Mouse (Mus musculus) myocyte (in vitro differentiated cells): Measurements from ENCODE around the gene Grtp1.

ENCODE experiments used
- CEBPB ChIP-seq: IDR thresholded peaks from 2 replicates; pipeline ENCODE4 v1.6.1; 2011; ENCODE audit warnings: mild to moderate bottlenecking, moderate library complexity; ENCODE audit not compliant: poor library complexity, insufficient read depth, severe bottlenecking
- MYOG ChIP-seq, 3 experiments: IDR thresholded peaks; one replicate each; pipeline ENCODE4 v1.6.1; 2011; ENCODE audit warnings: control low read depth in 2 of 3, low read depth in 2 of 3, mild to moderate bottlenecking in 2 of 3; ENCODE audit not compliant: insufficient read length in 2 of 3, control insufficient read depth in 1 of 3, insufficient read depth in 1 of 3
- REST ChIP-seq: IDR thresholded peaks from one replicate; pipeline ENCODE4 v1.6.1; 2011; ENCODE audit warnings: mild to moderate bottlenecking, control low read depth, moderate library complexity; ENCODE audit not compliant: insufficient read depth, insufficient read length

- TF ChIP-seq REST (no peak), MYOG (IDR thresholded peaks at IDR 0.05; ENCODE audit: control insufficient read depth in 1 of 3, insufficient read depth in 1 of 3, insufficient read length in 2 of 3, low read depth in 2 of 3) (no peak), CEBPB (no peak)
Measured at GRCm38 (mm10) chr8:13242985-13243870, 42.8 kb upstream of the Grtp1 start.
